Mouse (Mus musculus): Measurements from ENCODE around the gene Mgat1.

Mgat1 gene

DNA sequence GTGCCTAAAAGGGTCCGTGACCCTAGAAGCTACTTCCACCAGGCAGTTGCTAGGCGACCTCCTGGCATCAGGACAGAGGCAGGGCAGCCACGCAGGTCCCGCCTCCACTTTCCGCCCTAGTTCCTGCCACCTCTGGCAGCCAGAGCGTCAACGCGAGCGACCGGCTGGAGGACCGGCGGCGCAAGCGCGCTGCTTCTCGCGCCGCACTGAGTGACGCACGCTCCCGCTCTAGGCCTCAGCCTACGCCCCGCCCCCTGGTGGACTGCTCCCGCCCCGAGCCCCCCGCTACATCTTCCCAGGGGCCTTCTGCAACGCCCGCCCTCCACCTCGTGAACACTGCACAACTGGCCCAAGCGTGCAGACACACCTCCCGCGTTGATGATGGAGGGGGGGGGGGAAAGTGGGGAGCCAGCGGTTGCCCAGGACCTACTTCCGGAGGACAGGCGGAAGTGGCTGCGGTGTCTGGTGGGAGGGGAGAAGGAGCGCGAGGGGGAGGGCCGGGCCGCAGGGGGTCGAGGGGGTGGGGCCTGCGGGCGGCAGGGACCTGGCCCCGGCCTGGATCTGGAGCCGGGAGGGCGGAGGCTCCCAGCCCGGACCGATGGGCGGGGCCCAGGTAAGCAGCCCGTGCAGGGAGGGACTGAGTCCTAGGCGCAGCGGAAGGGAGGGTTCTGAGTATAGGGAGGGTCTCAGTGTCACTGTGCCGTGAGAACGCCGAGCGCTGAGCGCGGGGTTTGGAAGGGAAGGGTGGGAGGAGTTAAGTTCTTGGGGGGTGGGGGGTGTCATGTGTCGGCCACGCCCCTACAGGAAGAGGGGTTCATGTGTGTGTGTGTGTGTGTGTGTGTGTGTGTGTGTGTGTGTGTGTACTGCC, at the start of gene Mgat1:
TSS of gene Mgat1 (plus strand) at position 465 of the 868 bp plus-strand sequence.
- in situ Hi-C loops (cut with MboI, MseI) = no loop called here

DNA sequence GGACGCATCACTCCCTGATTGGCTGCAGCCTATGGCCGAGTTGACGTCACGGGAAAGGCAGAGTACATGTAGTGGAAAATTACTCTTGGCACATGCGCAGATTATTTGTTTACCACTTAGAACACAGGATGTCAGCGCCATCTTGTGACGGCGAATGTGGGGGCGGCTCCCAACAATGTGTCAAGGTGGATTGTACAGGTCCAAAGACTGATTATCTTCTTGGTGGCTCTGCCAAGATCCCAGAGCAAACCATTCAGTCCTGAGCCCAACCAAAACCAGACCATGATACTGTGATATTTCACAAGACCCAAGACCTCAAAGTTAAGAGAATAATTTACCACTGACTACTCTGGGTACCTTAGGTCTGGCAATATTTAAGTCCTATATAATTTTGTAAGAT, 49.2 kb upstream of the Mgat1 start:
- in situ Hi-C loops (cut with MboI, MseI) = loop anchor here (5.0 to 10.0 kb wide), 3 partner anchors 68 to 1000 kb away; no protein-coding TSS in a partner anchor

DNA sequence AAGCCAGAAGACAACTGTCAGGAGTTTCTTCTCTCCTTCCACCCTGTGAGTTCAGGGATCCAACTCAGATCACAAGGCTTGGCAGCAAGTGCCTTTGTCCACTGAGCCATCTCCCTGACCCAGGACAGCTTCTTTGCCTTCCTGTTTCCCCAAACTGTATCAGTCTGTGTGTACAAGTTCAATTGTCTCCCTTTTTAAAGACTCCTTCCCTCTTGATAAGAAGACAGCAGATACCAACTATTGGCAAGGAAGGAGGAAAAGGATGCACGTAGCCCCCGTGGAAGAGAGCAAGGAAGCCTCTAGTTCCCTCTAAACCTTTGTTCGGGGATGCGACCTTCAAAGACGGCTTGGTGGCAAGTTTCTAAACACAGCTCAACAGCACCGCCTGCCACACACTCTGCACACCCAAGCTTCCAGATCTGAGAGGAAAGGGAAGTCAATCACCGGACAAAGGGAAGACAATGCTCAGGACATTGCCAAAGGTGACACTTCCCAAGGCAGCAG, 48.1 kb upstream of the Mgat1 start:
- in situ Hi-C loops (cut with MboI, MseI) = loop anchor here (5.0 to 10.0 kb wide), 3 partner anchors 66 to 999 kb away; no protein-coding TSS in a partner anchor

DNA sequence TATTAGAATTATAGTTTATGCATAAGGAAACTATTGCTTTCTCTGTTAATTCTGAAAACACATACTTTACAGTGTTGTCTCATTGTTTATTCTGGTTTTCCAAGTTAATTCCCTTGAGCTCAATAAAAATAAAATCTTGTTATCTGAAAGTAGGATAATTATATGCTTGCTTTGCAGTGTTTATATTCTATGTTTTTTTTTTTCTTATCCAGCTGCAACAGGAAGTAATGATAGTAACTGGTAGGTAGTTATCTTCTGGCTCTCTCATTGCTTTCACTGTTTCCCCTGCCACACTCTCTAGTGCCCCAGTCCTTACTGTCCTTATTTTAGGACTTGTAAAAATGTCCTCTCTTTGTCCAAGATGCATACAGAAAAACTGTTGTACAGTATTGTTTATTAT, 43.3 kb upstream of the Mgat1 start:
- in situ Hi-C loops (cut with MboI, MseI) = loop anchor here (10.0 kb wide), 1 partner anchor 396 kb away; the partner anchor contains the start of gene Rack1

DNA sequence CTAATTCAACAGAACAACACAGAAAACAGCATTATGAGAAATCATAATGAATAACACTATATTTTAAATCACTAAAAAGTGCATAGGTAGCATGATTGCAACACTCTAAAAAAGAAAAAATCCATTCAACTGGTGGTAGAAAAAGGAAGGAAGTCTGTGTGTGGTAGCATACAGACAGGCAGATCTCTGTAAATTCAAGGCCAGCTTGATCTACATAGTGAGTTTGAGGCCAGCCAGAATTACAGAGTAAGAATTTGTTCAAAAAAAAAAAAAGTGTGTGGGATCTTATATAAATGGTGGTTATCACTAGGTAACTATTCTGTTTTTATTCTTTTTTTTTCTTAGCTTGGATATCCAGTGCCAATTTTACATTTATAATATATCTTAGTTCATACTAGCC, 42.8 kb upstream of the Mgat1 start:
- in situ Hi-C loops (cut with MboI, MseI) = loop anchor here (10.0 kb wide), 1 partner anchor 396 kb away; the partner anchor contains the start of gene Rack1

DNA sequence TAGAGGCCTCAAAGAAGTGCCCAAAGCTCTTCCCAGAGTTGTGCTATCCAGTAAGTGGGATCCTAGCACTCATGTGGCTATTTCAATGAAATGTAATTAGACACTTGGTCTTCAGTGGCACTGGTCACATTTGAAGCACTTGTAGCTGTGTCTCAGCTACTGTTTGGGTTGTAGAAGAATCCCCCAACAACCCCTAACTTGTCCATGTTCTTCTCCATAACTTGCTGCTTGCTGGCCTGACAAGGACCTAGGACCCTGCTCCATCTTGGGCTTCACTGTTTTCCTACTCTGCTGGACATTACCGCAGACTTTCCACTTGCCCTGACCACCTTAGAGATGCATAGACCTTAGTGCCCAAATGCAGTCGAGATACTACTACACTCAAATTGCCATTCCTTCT, 41.9 kb upstream of the Mgat1 start:
- in situ Hi-C loops (cut with MboI, MseI) = loop anchor here (10.0 kb wide), 1 partner anchor 397 kb away; the partner anchor contains the start of gene Rack1

DNA sequence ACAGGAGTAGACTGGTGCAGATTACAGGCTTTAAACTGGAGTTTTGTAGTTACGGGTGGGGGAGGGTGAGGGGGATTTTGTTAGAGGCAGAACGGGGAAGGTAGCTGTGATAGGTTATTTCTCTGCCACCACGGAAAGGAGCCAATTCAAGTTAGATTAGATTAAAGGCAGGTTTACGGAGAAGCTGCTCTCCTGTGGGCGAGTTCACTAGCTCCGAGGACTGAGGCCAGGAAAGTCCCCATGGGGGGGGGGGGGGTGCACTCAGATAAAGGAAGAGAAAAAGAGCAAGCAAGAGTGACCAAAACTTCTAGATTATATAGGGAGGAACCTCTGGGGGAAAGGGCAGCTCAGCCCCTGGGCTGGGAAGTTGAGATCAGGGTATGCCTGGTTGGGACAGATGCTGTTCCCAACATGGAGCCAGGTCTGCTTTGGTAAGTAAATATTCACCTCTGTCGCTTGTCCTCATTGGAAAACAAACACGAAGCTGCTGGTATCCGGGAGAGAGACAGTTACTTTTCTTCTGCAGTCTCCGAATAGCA, 41.4 kb upstream of the Mgat1 start:
- in situ Hi-C loops (cut with MboI, MseI) = loop anchor here (10.0 kb wide), 1 partner anchor 398 kb away; the partner anchor contains the start of gene Rack1

DNA sequence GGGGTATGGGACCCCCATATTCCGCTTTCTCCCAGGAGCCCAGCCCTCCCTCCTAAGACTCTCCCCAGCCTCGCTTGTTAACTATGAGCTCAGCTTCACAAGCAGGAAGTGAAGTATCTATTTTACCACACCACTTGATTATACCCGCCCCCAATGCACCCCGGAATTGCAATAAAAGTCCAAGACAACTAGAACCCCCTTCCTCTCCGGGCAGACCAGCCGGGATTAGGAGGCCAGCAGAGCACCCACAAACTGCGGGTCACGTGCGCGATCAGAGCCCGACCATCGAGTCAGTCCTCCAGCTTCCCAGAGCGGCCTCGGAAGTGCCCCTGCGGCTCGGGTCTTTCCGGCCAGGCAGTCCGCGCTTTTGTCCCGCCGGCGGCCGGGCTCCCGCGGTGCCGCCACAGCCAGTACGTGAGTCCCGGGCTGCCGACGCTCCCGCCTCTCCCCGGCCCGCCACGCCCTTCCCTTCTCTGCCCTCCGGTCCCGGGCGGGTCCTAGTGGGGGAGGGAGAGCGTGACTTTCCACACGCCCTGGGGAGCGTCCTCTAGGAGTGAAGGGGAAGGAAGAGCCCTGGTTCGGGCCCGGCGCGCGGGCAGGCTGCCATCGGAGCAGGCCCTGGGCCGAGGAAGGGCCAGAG, 40.7 kb upstream of the Mgat1 start, which contains the start of gene Zfp62:
TSS of gene Zfp62 (plus strand) at position 164 of the 640 bp plus-strand sequence.
- in situ Hi-C loops (cut with MboI, MseI) = loop anchor here (10.0 kb wide), 1 partner anchor 398 kb away; the partner anchor contains the start of gene Rack1

DNA sequence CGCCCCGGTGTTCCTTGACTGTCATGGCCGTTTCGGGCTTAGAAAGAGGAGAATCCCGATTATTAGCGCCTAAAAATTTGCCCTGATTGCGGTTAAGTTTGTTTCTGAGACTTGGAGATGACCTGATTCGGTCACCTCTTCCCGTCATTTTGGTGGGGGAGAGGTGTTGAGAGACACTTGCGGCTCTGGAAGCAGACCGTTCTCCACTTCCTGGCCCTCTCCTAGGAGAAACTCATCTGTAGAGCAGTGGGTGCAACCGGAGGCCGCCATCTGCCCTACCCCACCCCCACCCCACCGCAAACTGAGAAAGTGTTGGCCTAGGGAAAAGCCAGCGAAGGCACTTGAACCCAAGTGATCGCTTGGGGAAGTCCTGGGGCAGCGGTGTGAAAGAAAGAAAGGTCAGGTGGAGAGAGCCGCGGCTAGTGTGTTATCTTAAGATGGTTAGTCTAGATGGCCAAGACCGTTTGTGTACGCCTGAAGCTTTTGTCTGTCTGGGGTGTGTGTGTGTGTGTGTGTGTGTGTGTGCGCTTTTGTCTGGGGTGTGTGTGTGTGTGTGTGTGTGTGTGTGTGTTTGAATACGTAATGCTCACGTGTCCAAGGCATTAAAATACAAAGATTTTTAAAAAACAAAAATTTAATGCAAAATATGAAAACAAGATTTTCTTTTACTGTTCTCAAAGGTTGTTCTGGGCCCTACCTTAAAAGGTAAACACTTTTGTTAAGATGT, 40.1 kb upstream of the Mgat1 start:
- in situ Hi-C loops (cut with MboI, MseI) = loop anchor here (10.0 kb wide), 1 partner anchor 399 kb away; the partner anchor contains the start of gene Rack1

DNA sequence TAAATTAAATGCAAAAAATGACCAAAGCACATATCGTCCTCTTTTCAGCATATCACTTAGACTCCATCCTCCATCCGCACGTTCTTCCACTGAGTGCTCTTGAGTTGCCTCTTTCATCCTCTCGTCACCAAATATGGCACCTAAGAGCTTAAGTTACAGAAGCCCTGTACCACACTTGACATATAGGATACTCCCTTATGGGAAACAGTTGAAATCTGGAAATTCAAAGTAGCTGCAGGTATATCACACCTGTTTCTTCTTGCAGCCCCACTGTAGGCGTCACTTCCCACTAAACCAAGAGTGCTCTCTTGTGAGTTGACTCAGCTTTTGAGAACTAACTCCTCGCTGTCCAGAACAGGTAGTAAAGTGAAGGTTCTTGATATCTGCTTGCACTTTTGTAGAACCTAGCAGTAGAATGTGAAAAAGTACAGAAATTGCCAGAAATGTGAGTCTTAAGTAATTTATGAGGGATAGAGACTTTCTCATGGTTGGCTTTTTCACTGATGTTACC, 38.9 kb upstream of the Mgat1 start:
- in situ Hi-C loops (cut with MboI, MseI) = loop anchor here (10.0 kb wide), 1 partner anchor 400 kb away; the partner anchor contains the start of gene Rack1

DNA sequence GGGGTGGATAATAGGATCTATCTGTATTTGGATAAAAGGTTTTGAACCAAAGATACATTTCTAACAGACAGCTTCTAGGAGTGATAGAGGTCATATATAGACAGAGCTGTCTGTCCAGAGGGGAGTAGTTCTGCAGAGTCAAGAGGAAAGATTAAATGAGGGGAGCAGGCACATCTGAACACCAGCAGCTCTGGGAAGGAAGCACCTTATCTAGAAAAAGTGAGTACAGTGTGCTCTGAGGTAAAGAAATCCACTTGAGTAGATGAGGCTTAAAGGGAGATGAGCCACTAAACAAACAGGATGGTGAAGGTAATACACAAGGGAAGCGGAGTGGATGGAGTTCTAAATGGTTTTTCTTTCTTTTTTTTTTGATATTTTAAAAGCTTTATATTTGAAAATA, 36.5 kb upstream of the Mgat1 start:
- in situ Hi-C loops (cut with MboI, MseI) = loop anchor here (10.0 kb wide), 1 partner anchor 403 kb away; the partner anchor contains the start of gene Rack1

DNA sequence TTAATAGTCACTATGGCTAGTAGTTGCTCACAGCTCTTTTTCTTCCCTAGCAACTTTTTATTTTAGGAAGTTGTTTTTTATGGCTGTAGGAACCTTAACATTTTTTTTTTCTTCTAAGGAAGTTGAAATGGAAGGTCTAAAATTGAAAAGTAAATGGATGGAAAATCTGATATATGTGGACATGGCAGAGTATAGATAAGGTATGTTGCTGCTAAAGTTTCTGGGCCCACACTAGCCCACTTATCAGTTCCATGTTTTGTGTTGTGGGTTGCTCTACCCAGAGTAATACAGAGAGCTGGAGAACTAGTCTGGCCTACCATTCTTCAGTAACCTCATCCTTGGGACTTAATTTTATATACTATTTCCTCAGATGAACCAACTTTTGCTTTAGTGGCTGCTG, 31.4 kb upstream of the Mgat1 start:
- in situ Hi-C loops (cut with MboI, MseI) = no loop called here

DNA sequence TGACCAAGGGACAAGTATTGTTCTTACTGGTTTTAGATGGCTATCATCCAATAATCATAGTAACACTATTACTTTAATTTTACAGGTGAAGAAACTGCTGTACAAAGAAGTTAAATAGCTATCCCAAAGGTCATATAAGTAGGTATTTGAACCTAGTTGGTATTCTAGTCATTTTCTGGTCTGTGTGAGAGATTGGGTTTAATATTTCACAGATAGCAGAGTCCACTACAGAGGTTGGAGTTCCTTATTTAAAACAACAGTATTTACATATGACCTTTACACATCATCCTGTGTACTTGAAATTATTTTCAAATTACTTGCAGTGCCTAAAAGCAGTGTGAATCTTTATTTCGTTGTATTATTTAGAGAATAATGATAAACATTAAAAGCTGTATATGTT, 30.5 kb upstream of the Mgat1 start:
- in situ Hi-C loops (cut with MboI, MseI) = no loop called here

DNA sequence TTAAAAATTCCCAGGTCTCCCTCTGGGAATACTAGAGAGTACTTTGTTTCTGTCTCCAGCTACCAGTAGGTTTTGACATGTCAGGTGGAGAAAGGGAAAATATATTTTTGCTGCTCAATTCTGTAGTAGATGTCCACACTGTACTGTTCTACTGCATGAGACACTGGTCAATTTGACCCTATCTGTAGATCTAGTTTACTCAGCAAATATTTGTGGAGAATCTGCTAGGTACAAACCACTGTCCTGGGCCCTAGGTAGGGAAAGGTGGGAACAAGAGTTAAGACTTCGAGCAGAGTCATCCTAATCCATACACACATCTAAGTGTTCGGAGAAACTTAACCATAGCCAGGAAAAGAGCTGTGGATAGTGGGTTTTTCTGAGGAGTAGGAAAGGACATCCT, 24.7 kb upstream of the Mgat1 start:
- in situ Hi-C loops (cut with MboI, MseI) = no loop called here

DNA sequence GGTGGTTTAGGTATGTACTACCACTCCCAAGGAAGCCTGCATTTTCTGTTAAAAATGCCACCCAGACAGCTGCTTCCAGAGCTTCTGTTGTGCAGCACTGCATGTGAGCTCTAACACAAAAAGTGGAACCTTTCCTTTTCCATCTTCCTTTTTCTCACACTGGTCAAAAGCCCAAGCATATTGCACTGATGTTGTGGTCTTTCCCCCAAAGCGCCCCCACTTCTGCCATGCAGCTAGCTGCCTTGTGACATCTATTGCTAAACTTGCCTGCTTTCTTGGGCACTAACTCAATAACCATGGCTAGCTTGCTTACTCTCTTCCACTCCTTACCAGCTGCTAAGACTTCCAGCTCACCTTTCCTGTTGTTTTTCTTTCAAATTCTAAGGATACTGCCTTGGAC, 19.5 kb upstream of the Mgat1 start:
- in situ Hi-C loops (cut with MboI, MseI) = no loop called here

DNA sequence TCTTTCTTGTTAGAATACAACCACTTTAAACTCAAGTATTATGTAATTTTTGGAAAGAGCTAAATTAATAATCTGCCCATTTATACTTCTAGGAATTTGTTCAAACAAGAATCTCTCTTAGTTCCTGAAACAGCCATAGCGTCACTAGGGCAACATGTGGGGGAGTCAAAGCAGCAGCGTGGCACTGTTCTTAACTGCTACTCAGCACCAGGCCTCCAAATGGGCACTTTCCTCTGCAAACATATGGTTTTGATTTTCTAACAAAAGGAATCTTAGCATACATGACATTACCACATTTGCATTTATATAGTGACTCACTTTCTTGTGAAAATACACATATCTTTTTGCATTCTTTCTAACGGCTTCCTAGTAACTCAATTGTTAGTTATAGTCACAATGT, 11.2 kb upstream of the Mgat1 start:
- in situ Hi-C loops (cut with MboI, MseI) = no loop called here

DNA sequence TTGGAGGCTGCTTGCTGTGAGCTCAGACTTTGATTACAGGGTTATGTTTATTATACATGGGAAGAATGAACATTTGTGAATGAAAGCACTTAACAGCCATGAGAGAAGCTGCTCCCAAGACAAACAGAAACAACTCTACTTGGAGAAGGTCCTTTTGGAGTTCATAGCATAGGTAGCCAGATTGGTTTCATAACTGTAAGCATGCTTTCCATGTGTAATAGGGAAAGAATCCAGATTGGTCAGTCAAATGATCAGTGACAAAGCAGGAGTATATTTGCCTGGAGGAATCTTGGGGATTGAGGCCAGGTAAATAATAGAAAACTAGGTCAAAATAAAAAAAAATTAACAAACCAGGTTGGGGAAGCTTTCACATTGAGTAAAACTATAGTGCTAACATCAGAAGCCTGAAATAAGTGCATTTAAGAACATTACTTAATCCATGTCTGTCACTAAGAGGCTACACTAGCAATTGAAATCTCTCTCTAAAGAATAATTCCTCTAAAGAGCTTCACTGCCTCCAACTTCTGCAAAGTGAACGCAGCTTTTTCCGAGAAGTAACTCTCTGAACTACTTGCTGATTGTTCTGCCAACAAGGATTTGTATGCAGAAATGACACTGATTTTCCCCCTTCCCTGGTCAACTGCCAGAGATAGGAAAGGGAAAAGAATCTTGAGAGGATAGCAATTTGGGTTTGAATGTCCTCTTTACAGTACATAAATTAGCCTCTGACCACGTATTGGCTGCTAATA, 8.4 kb upstream of the Mgat1 start:
- in situ Hi-C loops (cut with MboI, MseI) = no loop called here

DNA sequence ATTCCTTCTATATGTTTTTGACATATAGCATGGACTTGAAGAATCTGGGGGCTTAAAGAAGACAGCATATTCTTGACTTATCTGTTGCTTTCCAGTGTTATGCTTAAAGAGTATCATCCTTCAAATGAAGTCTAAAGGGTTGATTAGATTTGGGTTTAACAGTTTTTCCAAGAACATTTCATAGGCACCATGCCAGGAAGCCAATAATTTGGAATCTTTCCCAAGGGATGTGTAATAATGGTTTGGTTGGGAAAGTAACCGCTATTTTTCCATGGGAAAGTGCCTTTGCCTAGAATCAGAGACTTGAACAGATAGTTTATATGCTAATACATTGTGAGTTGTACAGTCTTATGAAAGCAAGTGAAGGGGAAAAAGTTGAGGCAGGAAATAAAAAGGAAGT, 7.1 kb upstream of the Mgat1 start:
- in situ Hi-C loops (cut with MboI, MseI) = no loop called here

DNA sequence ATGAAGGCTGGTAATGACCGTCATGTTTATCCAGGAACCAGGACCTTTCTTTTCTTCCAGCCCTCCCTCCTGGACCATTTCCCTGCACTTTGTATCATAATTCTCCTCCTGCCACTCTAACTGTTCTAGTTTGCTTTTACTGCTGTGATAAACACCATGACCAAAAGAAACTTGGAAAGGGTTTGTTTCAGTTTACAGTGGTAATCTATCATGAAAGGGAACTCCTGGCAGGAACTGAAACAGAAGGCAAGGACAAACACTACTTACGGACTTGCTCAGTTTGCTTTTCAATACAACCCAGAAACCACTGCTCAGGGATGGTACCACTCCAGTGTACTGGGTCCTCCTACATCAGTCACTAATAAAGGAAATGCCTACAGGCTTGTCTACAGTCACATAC, 6.5 kb upstream of the Mgat1 start:
- in situ Hi-C loops (cut with MboI, MseI) = no loop called here

DNA sequence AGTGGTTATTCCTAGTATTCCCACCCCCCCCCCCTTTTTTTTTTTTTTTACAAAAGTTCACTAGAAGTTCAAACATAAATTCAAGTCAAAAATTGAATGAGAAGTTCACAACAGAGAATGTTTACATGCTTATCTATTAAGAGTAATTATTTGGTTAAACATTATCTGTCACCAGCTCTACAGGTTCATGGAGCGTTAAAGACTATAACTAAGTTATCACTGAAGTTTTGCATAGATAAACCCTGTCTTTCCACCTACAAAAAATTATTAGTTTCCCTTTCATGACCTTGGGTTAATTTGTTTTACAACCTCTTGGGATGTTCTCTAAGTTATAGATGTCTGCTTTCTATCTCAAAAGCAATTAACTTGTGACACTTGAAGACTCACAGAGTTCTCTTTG, 3.7 kb upstream of the Mgat1 start:
- in situ Hi-C loops (cut with MboI, MseI) = no loop called here
